Mouse (Mus musculus): ENCODE results near the gene Dnah11. TPM values are rescaled to one million over a fixed set of nuclear protein-coding genes. Genes with fewer than 3 reads are reported as not detected.

The Dnah11 gene
- polyA plus RNA-seq, 1 experiment from 2014 or later = 0.22 TPM

- Histone ChIP-seq H3K27ac (ENCODE audit: low read length) (no peak overlapping the region), H3K27me3 (ENCODE audit: insufficient read depth, low read length) (no peaks in the 10 kb centered on the region), H3K4me3 (ENCODE audit: low read length) (no peak overlapping the region), H3K9ac (replicated peaks; ENCODE audit: low read length) (no peak overlapping the region), H3K4me1 (ENCODE audit: insufficient read depth, low read length) (no peaks in the 10 kb centered on the region), H3K9me3 (ENCODE audit: low read length) (no peaks in the 10 kb centered on the region), H3K36me3 (ENCODE audit: insufficient read depth, low read length) (no peaks in the 10 kb centered on the region), H3K4me2 (replicated peaks; ENCODE audit: low read depth, low read length) (no peak overlapping the region)
- 78% methylated on average over 3 of the region's 3 CpGs for WGBS
- no peak for ATAC-seq (ENCODE audit: low FRiP score, low TSS enrichment)
Observed at GRCm38 (mm10) chr12:118072181-118072872, 126.5 kb downstream of the Dnah11 start.

DNA sequence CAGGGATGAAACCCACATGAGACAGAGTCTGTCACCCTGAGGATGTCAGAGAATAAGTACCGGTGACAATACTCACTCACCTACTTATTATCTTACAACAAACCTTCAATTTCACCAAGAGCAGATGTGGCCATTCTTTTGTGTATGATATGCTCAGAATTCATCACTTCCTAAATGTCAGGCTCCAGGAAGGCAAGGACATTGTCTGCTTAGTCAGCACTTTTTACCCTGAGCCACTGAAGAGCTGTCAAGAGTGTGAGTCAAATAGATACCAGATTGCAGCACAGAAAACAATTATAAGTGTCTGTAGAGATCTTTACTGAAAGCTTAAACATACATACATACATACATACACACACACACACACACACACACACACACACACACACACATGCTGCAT is 127.2 kb downstream of the Dnah11 start:
- ATAC-seq (ENCODE audit: low FRiP score, low TSS enrichment) = no peak
- Histone ChIP-seq H3K27me3 (ENCODE audit: insufficient read depth, low read length) (no peaks in the 10 kb centered on the region), H3K27ac (ENCODE audit: low read length) (no peak overlapping the region), H3K9ac (replicated peaks; ENCODE audit: low read length) (no peak overlapping the region), H3K36me3 (ENCODE audit: insufficient read depth, low read length) (no peaks in the 10 kb centered on the region), H3K4me2 (replicated peaks; ENCODE audit: low read depth, low read length) (no peak overlapping the region), H3K4me3 (ENCODE audit: low read length) (no peak overlapping the region), H3K9me3 (ENCODE audit: low read length) (no peaks in the 10 kb centered on the region), H3K4me1 (ENCODE audit: insufficient read depth, low read length) (no peaks in the 10 kb centered on the region)
- 95% methylated on average over 1 of the region's 1 CpGs for WGBS

- no peaks in the 10 kb centered on the region for H3K36me3 ChIP-seq (ENCODE audit: insufficient read depth, low read length)
- WGBS = 55% methylated on average over 4 of the region's 4 CpGs
- H3K27me3 ChIP-seq (ENCODE audit: insufficient read depth, low read length) = no peaks in the 10 kb centered on the region
- no peak for ATAC-seq (ENCODE audit: low FRiP score, low TSS enrichment)
- H3K4me3 ChIP-seq (ENCODE audit: low read length) = no peak overlapping the region
- no peak overlapping the region for H3K9ac ChIP-seq (replicated peaks; ENCODE audit: low read length)
- no peak overlapping the region for H3K27ac ChIP-seq (ENCODE audit: low read length)
- no peak overlapping the region for H3K4me2 ChIP-seq (replicated peaks; ENCODE audit: low read depth, low read length)
- no peaks in the 10 kb centered on the region for H3K4me1 ChIP-seq (ENCODE audit: insufficient read depth, low read length)
- H3K9me3 ChIP-seq (ENCODE audit: low read length) = no peaks in the 10 kb centered on the region
Observed at GRCm38 (mm10) chr12:118068785-118069184, 130.1 kb downstream of the Dnah11 start.

GRCm38 (mm10) chr12:118062343-118062742 is 136.5 kb downstream of the Dnah11 start:
- Histone ChIP-seq H3K4me2 (replicated peaks; ENCODE audit: low read depth, low read length) (no peak overlapping the region), H3K27me3 (ENCODE audit: insufficient read depth, low read length) (no peaks in the 10 kb centered on the region), H3K27ac (ENCODE audit: low read length) (no peak overlapping the region), H3K4me1 (ENCODE audit: insufficient read depth, low read length) (no peaks in the 10 kb centered on the region), H3K9ac (replicated peaks; ENCODE audit: low read length) (no peak overlapping the region), H3K9me3 (ENCODE audit: low read length) (no peaks in the 10 kb centered on the region), H3K36me3 (ENCODE audit: insufficient read depth, low read length) (no peaks in the 10 kb centered on the region), H3K4me3 (ENCODE audit: low read length) (no peak overlapping the region)
- ATAC-seq (ENCODE audit: low FRiP score, low TSS enrichment) = no peak
- 85% methylated on average over 6 of the region's 6 CpGs for WGBS

GRCm38 (mm10) chr12:118056876-118057275 is 142.0 kb downstream of the Dnah11 start:
- no peaks in the 10 kb centered on the region for H3K27me3 ChIP-seq (ENCODE audit: insufficient read depth, low read length)
- 66% methylated on average over 10 of the region's 10 CpGs for WGBS
- no peak overlapping the region for H3K4me2 ChIP-seq (replicated peaks; ENCODE audit: low read depth, low read length)
- no peaks in the 10 kb centered on the region for H3K36me3 ChIP-seq (ENCODE audit: insufficient read depth, low read length)
- H3K4me1 ChIP-seq (ENCODE audit: insufficient read depth, low read length) = no peaks in the 10 kb centered on the region
- H3K9ac ChIP-seq (replicated peaks; ENCODE audit: low read length) = no peak overlapping the region
- H3K9me3 ChIP-seq (ENCODE audit: low read length) = no peaks in the 10 kb centered on the region
- ATAC-seq (ENCODE audit: low FRiP score, low TSS enrichment) = no peak
- H3K4me3 ChIP-seq (ENCODE audit: low read length) = no peak overlapping the region
- no peak overlapping the region for H3K27ac ChIP-seq (ENCODE audit: low read length)

DNA sequence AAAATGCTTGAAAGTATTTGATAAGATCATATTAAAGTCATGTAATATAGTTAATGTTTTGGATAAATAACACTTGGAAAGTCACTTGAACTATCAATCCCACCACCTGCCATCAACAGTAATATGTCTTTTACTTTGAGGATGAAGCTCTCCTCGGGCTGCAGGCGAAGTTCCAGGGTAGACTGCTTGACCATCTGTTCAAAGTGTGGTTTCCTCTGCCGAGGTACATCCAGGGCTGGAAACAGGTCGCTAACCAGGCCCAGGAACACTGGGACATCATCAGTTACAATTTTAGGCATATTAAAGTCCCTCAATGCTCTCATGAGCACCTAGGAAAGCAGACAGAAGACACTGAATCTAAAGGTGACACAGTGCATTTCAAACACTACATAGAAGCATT is 153.5 kb downstream of the Dnah11 start:
- Histone ChIP-seq H3K9ac (replicated peaks; ENCODE audit: low read length) (no peak overlapping the region), H3K27me3 (ENCODE audit: insufficient read depth, low read length) (no peaks in the 10 kb centered on the region), H3K9me3 (ENCODE audit: low read length) (no peaks in the 10 kb centered on the region), H3K4me3 (ENCODE audit: low read length) (no peak overlapping the region), H3K4me1 (ENCODE audit: insufficient read depth, low read length) (no peaks in the 10 kb centered on the region), H3K27ac (ENCODE audit: low read length) (no peak overlapping the region), H3K36me3 (ENCODE audit: insufficient read depth, low read length) (no peaks in the 10 kb centered on the region), H3K4me2 (replicated peaks; ENCODE audit: low read depth, low read length) (no peak overlapping the region)
- WGBS = 84% methylated on average over 4 of the region's 4 CpGs
- ATAC-seq (ENCODE audit: low FRiP score, low TSS enrichment) = no peak

DNA sequence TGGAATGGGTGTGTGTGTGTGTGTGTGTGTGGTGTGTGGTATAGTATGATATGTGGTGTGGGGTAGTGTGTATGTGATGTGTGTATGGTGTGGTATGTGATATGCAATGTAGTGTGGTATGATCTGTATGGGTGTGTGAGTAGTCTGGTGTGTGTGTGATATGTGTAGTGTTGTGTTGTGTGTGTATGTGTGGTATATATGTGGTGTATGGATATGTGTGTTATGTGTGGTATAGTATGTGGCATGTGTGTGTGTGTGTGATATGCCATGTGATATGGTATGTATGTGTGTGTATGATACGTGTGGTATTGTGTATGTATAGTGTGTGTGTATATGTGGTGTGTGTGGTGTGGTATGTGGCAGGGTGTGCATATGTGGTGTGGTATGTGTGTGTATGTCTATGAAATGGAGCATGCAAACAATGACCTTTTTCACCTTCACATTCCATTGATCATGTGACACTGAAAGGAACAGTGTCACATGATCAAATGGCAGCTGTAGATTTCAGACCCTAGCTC is 155.7 kb downstream of the Dnah11 start:
- ATAC-seq (ENCODE audit: low FRiP score, low TSS enrichment) = peak; percentile 57; the same call in 1 of the 2 replicates
- 100% methylated on average over 1 of the region's 1 CpGs for WGBS
- Histone ChIP-seq H3K9ac (replicated peaks; ENCODE audit: low read length) (no peak overlapping the region), H3K27ac (ENCODE audit: low read length) (no peak overlapping the region), H3K9me3 (ENCODE audit: low read length) (no peaks in the 10 kb centered on the region), H3K36me3 (ENCODE audit: insufficient read depth, low read length) (no peaks in the 10 kb centered on the region), H3K27me3 (ENCODE audit: insufficient read depth, low read length) (no peaks in the 10 kb centered on the region), H3K4me3 (ENCODE audit: low read length) (no peak overlapping the region), H3K4me1 (ENCODE audit: insufficient read depth, low read length) (no peaks in the 10 kb centered on the region), H3K4me2 (replicated peaks; ENCODE audit: low read depth, low read length) (no peak overlapping the region)

DNA sequence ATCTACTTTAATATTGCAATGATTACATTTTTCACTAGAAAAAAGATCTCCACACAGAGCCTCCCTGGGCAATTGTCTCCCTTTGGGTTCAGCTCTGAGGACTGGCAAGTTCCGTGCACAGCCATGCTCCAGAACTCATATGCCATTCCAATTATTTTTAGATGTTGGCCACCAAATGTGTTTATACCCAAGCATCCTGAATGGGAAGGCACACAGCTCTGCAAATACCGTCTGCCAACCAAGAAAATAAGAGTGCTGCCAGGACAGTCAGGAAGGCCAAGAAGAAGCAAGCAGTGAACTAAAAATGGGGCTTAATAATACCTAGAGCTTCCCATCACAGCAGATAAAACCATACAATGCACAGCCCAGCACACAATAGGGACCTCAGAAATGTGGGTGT is 156.6 kb downstream of the Dnah11 start:
- Histone ChIP-seq H3K4me2 (replicated peaks; ENCODE audit: low read depth, low read length) (no peak overlapping the region), H3K9ac (replicated peaks; ENCODE audit: low read length) (no peak overlapping the region), H3K9me3 (ENCODE audit: low read length) (no peaks in the 10 kb centered on the region), H3K27me3 (ENCODE audit: insufficient read depth, low read length) (no peaks in the 10 kb centered on the region), H3K36me3 (ENCODE audit: insufficient read depth, low read length) (no peaks in the 10 kb centered on the region), H3K4me3 (ENCODE audit: low read length) (no peak overlapping the region), H3K4me1 (ENCODE audit: insufficient read depth, low read length) (no peaks in the 10 kb centered on the region), H3K27ac (ENCODE audit: low read length) (no peak overlapping the region)
- 85% methylated on average over 2 of the region's 2 CpGs for WGBS
- no peak for ATAC-seq (ENCODE audit: low FRiP score, low TSS enrichment)

DNA sequence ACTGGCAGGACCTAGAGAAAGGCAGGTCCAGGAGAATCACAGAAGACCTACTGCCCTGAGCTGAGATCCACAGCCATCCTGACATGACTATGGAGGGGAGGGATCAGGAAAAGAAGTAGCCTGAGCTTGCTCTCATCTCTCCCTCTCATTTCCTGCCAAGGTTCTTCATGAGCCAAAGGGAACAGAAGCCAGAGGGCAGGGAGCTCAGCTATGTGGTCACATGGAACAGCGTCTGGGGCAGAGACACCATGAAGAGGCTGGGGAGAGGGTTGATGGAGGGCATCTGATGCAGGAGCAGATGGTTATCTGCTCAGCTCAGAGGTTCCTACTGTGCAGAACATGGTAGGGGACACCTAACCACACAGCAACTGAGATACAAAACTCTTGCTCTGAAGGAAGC is 163.9 kb downstream of the Dnah11 start:
- Histone ChIP-seq H3K27ac (ENCODE audit: low read length) (no peak overlapping the region), H3K4me2 (replicated peaks; ENCODE audit: low read depth, low read length) (no peak overlapping the region), H3K4me1 (ENCODE audit: insufficient read depth, low read length) (no peaks in the 10 kb centered on the region), H3K4me3 (ENCODE audit: low read length) (no peak overlapping the region), H3K9ac (replicated peaks; ENCODE audit: low read length) (no peak overlapping the region), H3K9me3 (ENCODE audit: low read length) (no peaks in the 10 kb centered on the region), H3K27me3 (ENCODE audit: insufficient read depth, low read length) (no peaks in the 10 kb centered on the region), H3K36me3 (ENCODE audit: insufficient read depth, low read length) (no peaks in the 10 kb centered on the region)
- 78% methylated on average over 1 of the region's 1 CpGs for WGBS
- ATAC-seq (ENCODE audit: low FRiP score, low TSS enrichment) = no peak

GRCm38 (mm10) chr12:118025771-118026170 is 173.1 kb downstream of the Dnah11 start:
- no peak overlapping the region for H3K4me2 ChIP-seq (replicated peaks; ENCODE audit: low read depth, low read length)
- H3K4me3 ChIP-seq (ENCODE audit: low read length) = no peak overlapping the region
- ATAC-seq (ENCODE audit: low FRiP score, low TSS enrichment) = no peak
- no peaks in the 10 kb centered on the region for H3K36me3 ChIP-seq (ENCODE audit: insufficient read depth, low read length)
- H3K9ac ChIP-seq (replicated peaks; ENCODE audit: low read length) = no peak overlapping the region
- H3K27me3 ChIP-seq (ENCODE audit: insufficient read depth, low read length) = no peaks in the 10 kb centered on the region
- 84% methylated on average over 4 of the region's 4 CpGs for WGBS
- H3K4me1 ChIP-seq (ENCODE audit: insufficient read depth, low read length) = no peaks in the 10 kb centered on the region
- no peaks in the 10 kb centered on the region for H3K9me3 ChIP-seq (ENCODE audit: low read length)
- no peak overlapping the region for H3K27ac ChIP-seq (ENCODE audit: low read length)

Data from kidney, embryonic 16.5 days (tissue).